Mouse (Mus musculus) A20 (cell line): ENCODE data around the gene Gm13288.
"Not testable (repeated sequence)": the region's sequence is repeated elsewhere in the genome, so short reads cannot be mapped to it uniquely, and the experiment has no call there.

Experiments
- DNase-seq: peaks from one replicate; pipeline ENCODE4 v3.0.0-alpha.2; 2011; ENCODE audit warnings: low read depth, low spot score

Gene Gm13288

DNA sequence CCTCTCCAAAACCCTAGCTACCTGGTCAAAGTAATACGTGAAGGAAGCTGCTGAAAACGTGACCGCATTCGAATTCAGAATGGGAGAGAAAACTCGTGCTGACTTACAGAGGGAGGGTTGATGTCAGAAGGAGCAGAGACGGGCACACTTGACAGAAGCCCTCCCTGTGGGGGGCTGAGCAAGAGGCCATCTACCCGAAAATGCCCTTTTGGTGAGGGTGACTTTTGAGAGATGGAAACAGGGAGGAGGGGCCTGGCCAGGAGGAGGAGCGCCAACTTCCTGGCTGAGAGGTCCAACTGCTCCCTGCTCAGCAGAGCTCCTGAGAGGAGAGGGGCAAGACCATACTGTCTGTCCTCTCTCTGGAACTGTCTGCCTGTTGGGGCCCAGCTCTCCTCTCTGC, at the start of gene Gm13288:
Gm13288 (plus strand) TSS at position 301 of the 400 bp plus-strand sequence.
- not testable (repeated sequence) for DNase-seq

DNA sequence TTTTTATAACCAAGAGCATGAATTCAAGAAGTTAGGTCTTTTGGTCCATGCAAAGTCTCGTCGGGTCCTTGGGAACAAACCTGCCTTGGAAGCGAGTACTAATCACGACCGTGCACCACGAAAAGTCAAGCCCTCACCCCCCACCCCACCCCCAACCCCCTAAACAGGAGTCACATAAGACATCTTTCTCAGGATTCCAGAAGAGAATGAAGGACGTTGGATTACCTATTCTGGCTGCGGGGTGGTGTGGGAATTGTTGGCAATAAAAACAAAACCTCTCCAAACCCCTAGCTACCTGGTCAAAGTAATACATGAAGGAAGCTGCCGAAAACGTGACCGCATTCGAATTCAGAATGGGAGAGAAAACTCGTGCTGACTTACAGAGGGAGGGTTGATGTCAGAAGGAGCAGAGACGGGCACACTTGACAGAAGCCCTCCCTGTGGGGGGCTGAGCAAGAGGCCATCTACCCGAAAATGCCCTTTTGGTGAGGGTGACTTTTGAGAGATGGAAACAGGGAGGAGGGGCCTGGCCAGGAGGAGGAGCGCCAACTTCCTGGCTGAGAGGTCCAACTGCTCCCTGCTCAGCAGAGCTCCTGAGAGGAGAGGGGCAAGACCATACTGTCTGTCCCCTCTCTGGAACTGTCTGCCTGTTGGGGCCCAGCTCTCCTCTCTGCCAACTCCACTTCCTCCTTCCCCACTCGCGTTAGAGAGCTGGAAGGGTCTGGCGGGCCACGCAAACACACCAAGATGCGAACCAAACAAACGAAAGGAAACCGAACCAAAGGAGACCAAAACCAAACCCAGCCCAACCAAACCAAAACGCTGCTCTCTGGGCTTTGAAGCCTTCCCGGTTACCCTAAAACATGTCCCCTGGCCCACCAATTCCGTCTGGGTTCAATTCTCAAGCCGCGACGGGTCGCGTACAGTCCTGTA, 48.5 kb upstream of the Gm13288 start:
- DNase-seq, result peak; percentile 2

DNA sequence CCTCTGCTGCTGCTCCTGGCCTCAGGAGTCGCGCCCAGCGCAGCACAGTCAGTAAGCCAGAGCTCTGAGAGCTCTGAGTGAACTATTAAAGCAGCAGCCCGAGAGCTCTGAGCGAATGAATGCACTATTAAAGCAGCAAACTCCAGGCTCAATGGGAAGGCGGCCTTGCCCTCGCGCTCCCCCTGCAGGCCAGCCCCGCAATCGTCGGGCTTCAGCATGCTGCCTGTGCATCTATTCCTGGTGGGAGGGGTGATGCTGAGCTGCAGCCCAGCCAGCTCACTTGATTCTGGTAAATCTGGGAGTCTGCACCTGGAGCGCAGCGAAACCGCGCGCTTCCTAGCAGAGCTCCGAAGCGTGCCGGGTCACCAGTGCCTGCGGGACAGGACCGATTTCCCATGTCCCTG, 47.7 kb upstream of the Gm13288 start:
- DNase-seq, result not testable (repeated sequence)

DNA sequence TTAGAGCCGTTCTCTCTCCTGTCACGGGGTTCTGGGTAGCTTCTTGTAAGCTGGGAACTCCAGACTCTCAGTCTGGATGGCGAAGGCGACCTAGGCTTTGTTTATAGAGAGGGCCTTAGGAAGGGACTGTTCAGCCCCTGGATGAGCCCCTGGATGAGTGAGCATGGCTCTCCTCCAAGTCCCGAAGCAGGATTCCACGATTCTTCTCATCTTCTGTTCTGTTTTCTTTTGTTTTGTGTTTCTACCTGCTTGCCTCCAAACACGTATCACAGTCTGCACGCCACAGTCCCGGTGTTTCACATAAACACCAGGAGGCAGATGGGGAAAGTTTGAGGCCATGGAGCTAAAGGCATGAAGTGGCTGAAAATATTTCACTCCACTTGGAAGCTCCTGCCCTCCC, 46.6 kb upstream of the Gm13288 start:
- not testable (repeated sequence) for DNase-seq

DNA sequence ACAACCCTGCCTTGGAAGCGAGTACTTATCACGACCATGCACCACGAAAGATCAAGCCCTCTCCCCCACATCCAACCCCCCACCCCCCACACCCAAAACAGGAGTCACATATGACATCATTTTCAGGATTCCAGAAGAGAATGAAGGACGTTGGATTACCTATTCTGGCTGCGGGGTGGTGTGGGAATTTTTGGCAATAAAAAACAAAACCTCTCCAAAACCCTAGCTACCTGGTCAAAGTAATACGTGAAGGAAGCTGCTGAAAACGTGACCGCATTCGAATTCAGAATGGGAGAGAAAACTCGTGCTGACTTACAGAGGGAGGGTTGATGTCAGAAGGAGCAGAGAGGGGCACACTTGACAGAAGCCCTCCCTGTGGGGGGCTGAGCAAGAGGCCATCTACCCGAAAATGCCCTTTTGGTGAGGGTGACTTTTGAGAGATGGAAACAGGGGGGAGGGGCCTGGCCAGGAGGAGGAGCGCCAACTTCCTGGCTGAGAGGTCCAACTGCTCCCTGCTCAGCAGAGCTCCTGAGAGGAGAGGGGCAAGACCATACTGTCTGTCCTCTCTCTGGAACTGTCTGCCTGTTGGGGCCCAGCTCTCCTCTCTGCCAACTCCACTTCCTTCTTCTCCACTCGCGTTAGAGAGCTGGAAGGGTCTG, 45.6 kb upstream of the Gm13288 start, which contains the start of gene Gm13283:
Gm13283 (plus strand) TSS at position 510 of the 659 bp plus-strand sequence.
- DNase-seq, result peak; percentile 4

DNA sequence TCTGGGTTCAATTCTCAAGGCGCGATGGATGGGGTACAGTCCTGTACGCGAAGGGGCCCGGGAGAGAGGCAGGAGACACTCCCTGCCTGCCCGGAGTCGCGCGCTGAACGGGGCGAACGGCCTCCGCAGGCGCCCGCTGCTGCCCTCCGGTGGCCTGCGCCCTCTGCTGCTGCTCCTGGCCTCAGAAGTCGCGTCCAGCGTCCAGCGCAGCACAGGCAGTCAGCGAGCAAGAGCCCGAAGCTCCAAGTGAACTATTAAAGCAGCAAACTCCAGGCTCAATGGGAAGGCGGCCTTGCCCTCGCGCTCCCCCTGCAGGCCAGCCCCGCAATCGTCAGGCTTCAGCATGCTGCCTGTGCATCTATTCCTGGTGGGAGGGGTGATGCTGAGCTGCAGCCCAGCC, 44.9 kb upstream of the Gm13288 start:
- DNase-seq, result not testable (repeated sequence)

DNA sequence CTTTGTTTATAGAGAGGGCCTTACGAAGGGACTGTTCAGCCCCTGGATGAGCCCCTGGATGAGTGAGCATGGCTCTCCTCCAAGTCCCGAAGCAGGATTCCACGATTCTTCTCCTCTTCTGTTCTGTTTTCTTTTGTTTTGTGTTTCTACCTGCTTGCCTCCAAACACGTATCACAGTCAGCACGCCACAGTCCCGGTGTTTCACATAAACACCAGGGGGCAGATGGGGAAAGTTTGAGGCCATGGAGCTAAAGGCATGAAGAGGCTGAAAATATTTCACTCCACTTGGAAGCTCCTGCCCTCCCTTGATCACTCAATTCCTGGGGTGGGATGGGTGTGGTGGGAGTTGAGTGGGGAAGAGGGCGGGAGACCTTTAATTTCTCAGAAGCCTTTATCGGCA, 43.6 kb upstream of the Gm13288 start:
- not testable (repeated sequence) for DNase-seq

DNA sequence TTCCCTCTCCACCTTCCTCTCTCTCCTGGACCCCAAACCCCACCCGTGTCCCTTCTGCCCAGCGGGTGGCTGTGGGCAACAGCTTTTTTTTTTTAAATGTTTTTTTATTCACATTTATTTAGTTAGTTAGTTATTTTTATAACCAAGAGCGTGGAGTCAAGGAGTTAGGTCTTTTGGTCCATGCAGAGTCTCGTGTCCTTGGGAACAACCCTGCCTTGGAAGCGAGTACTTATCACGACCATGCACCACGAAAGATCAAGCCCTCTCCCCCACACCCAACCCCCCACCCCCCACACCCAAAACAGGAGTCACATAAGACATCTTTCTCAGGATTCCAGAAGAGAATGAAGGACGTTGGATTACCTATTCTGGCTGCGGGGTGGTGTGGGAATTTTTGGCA, 43.0 kb upstream of the Gm13288 start:
- not testable (repeated sequence) for DNase-seq

DNA sequence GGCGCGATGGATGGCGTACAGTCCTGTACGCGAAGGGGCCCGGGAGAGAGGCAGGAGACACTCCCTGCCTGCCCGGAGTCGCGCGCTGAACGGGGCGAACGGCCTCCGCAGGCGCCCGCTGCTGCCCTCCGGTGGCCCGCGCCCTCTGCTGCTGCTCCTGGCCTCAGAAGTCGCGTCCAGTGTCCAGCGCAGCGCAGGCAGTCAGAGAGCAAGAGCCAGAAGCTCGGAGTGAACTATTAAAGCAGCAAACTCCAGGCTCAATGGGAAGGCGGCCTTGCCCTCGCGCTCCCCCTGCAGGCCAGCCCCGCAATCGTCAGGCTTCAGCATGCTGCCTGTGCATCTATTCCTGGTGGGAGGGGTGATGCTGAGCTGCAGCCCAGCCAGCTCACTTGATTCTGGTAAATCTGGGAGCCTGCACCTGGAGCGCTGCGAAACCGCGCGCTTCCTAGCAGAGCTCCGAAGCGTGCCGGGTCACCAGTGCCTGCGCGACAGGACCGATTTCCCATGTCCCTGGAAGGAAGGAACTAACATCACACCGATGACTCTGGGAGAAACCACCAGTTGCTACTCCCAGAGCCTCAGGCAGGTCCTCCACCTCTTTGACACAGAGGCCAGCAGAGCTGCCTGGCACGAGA, 41.8 kb upstream of the Gm13288 start:
- peak; percentile 1 for DNase-seq

DNA sequence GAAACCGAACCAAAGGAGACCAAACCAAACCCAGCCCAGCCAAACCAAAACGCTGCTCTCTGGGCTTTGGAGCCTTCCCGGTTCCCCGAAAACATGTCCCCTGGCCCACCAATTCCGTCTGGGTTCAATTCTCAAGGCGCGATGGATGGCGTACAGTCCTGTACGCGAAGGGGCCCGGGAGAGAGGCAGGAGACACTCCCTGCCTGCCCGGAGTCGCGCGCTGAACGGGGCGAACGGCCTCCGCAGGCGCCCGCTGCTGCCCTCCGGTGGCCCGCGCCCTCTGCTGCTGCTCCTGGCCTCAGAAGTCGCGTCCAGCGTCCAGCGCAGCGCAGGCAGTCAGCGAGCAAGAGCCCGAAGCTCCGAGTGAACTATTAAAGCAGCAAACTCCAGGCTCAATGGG, 31.8 kb upstream of the Gm13288 start, which contains the start of gene Gm13290:
Gm13290 (plus strand) TSS at position 301 of the 400 bp plus-strand sequence.
- not testable (repeated sequence) for DNase-seq

DNA sequence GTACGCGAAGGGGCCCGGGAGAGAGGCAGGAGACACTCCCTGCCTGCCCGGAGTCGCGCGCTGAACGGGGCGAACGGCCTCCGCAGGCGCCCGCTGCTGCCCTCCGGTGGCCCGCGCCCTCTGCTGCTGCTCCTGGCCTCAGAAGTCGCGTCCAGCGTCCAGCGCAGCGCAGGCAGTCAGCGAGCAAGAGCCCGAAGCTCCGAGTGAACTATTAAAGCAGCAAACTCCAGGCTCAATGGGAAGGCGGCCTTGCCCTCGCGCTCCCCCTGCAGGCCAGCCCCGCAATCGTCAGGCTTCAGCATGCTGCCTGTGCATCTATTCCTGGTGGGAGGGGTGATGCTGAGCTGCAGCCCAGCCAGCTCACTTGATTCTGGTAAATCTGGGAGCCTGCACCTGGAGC, 28.7 kb upstream of the Gm13288 start, which contains the start of gene Gm13289:
Gm13289 (plus strand) TSS at position 301 of the 400 bp plus-strand sequence.
- not testable (repeated sequence) for DNase-seq

DNA sequence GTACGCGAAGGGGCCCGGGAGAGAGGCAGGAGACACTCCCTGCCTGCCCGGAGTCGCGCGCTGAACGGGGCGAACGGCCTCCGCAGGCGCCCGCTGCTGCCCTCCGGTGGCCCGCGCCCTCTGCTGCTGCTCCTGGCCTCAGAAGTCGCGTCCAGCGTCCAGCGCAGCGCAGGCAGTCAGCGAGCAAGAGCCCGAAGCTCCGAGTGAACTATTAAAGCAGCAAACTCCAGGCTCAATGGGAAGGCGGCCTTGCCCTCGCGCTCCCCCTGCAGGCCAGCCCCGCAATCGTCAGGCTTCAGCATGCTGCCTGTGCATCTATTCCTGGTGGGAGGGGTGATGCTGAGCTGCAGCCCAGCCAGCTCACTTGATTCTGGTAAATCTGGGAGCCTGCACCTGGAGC, 25.8 kb upstream of the Gm13288 start, which contains the start of gene Gm13272:
Gm13272 (plus strand) TSS at position 301 of the 400 bp plus-strand sequence.
- DNase-seq, result not testable (repeated sequence)

DNA sequence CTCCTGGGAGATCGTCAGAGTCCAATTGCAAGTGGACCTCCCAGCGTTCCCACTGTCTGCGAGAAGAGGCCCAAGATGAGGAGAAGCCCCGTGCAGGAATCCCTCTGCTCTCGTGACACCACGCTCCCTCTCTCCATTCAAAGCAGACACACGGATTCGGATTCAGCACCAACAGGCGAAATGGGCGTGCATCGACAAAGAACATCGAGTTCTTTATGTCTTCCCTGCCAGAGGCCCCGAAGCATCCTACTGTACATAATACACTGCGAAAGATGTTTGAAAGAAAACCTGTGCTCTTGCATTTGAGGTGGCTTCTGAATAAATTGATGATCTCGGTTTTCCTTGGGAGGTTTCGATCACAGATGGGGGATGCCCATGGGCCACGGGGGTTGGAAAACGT, 25.0 kb upstream of the Gm13288 start:
- not testable (repeated sequence) for DNase-seq

DNA sequence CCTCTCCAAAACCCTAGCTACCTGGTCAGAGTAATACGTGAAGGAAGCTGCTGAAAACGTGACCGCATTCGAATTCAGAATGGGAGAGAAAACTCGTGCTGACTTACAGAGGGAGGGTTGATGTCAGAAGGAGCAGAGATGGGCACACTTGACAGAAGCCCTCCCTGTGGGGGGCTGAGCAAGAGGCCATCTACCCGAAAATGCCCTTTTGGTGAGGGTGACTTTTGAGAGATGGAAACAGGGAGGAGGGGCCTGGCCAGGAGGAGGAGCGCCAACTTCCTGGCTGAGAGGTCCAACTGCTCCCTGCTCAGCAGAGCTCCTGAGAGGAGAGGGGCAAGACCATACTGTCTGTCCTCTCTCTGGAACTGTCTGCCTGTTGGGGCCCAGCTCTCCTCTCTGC, 23.5 kb upstream of the Gm13288 start, which contains the start of gene Ifnz:
Ifnz (plus strand) TSS at position 301 of the 400 bp plus-strand sequence.
- DNase-seq, result not testable (repeated sequence)

DNA sequence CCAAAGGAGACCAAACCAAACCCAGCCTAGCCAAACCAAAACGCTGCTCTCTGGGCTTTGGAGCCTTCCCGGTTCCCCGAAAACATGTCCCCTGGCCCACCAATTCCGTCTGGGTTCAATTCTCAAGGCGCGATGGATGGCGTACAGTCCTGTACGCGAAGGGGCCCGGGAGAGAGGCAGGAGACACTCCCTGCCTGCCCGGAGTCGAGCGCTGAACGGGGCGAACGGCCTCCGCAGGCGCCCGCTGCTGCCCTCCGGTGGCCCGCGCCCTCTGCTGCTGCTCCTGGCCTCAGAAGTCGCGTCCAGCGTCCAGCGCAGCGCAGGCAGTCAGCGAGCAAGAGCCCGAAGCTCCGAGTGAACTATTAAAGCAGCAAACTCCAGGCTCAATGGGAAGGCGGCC, 23.0 kb upstream of the Gm13288 start:
- DNase-seq, result not testable (repeated sequence)

DNA sequence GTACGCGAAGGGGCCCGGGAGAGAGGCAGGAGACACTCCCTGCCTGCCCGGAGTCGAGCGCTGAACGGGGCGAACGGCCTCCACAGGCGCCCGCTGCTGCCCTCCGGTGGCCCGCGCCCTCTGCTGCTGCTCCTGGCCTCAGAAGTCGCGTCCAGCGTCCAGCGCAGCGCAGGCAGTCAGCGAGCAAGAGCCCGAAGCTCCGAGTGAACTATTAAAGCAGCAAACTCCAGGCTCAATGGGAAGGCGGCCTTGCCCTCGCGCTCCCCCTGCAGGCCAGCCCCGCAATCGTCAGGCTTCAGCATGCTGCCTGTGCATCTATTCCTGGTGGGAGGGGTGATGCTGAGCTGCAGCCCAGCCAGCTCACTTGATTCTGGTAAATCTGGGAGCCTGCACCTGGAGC, 19.9 kb upstream of the Gm13288 start, which contains the start of gene Gm13276:
Gm13276 (plus strand) TSS at position 301 of the 400 bp plus-strand sequence.
- DNase-seq, result not testable (repeated sequence)

DNA sequence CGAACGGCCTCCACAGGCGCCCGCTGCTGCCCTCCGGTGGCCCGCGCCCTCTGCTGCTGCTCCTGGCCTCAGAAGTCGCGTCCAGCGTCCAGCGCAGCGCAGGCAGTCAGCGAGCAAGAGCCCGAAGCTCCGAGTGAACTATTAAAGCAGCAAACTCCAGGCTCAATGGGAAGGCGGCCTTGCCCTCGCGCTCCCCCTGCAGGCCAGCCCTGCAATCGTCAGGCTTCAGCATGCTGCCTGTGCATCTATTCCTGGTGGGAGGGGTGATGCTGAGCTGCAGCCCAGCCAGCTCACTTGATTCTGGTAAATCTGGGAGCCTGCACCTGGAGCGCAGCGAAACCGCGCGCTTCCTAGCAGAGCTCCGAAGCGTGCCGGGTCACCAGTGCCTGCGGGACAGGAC, 16.9 kb upstream of the Gm13288 start, which contains the start of gene Gm13277:
Gm13277 (plus strand) TSS at position 231 of the 400 bp plus-strand sequence.
- not testable (repeated sequence) for DNase-seq

DNA sequence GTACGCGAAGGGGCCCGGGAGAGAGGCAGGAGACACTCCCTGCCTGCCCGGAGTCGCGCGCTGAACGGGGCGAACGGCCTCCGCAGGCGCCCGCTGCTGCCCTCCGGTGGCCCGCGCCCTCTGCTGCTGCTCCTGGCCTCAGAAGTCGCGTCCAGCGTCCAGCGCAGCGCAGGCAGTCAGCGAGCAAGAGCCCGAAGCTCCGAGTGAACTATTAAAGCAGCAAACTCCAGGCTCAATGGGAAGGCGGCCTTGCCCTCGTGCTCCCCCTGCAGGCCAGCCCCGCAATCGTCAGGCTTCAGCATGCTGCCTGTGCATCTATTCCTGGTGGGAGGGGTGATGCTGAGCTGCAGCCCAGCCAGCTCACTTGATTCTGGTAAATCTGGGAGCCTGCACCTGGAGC, 14.1 kb upstream of the Gm13288 start, which contains the start of gene Gm13278:
Gm13278 (plus strand) TSS at position 301 of the 400 bp plus-strand sequence.
- not testable (repeated sequence) for DNase-seq

DNA sequence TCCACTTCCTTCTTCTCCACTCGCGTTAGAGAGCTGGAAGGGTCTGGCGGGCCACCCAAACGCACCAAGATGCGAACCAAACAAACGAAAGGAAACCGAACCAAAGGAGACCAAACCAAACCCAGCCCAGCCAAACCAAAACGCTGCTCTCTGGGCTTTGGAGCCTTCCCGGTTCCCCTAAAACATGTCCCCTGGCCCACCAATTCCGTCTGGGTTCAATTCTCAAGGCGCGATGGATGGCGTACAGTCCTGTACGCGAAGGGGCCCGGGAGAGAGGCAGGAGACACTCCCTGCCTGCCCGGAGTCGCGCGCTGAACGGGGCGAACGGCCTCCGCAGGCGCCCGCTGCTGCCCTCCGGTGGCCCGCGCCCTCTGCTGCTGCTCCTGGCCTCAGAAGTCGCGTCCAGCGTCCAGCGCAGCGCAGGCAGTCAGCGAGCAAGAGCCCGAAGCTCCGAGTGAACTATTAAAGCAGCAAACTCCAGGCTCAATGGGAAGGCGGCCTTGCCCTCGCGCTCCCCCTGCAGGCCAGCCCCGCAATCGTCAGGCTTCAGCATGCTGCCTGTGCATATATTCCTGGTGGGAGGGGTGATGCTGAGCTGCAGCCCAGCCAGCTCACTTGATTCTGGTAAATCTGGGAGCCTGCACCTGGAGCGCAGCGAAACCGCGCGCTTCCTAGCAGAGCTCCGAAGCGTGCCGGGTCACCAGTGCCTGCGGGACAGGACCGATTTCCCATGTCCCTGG, 11.2 kb upstream of the Gm13288 start, which contains the start of gene Gm13275:
Gm13275 (plus strand) TSS at position 552 of the 740 bp plus-strand sequence.
- not testable (repeated sequence) for DNase-seq

DNA sequence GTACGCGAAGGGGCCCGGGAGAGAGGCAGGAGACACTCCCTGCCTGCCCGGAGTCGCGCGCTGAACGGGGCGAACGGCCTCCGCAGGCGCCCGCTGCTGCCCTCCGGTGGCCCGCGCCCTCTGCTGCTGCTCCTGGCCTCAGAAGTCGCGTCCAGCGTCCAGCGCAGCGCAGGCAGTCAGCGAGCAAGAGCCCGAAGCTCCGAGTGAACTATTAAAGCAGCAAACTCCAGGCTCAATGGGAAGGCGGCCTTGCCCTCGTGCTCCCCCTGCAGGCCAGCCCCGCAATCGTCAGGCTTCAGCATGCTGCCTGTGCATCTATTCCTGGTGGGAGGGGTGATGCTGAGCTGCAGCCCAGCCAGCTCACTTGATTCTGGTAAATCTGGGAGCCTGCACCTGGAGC, 8.2 kb upstream of the Gm13288 start, which contains the start of gene Gm13279:
Gm13279 (plus strand) TSS at position 301 of the 400 bp plus-strand sequence.
- DNase-seq, result not testable (repeated sequence)
